Mouse (Mus musculus): ENCODE measurements around the gene Zfp467.

The Zfp467 gene

DNA sequence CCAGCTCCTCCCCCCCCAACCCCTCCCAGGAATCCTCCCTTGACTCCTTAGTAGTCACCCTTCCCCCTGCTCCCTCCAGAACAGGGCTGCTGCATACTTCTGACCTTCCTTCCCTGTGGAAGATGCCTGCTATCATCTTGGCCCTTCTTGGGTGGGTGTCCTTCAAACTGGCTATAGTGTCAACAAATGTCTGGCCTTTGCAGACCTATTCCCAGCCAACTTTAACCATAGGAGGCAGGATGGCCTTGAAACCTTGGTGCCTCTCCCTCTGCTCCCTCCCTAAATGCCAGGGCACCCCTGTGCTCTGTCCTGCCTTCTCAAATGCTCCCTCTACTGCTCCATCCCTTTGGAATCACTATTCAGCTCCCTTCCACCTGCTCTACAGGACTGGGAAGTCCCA lies 6.0 kb downstream of the Zfp467 start:
- DNase-seq = no peak

DNA sequence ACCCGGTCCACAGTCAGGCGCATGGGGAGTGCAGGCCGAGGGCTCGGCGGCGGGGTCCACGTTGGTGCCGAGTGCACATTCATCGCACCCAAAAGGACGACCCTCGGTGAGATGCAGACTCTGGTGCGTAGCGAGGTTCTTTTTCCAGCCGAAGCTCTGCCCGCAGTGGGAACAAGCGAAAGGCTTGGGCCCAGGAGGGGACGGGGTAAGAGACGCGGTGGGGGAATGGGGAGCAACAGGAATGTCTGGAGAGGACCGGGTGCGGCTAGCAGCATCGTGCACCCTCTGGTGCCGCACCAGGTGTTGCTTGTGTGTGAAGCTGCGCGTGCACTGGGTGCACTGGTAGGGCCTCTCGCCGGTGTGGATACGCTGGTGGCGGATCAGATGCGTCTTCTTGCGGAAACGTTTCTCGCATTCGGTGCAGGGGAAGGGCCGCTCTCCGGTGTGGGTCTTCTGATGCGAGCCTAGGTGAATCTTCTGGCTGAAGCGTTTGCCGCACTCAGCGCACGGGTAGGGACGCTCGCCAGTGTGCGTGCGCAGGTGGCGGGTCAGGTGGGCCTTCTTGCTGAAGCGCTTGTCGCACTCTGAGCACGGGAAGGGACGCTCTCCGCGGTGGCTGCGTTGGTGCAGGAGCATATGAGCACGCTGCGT lies 7.0 kb downstream of the Zfp467 start:
- DNase-seq = no peak

DNA sequence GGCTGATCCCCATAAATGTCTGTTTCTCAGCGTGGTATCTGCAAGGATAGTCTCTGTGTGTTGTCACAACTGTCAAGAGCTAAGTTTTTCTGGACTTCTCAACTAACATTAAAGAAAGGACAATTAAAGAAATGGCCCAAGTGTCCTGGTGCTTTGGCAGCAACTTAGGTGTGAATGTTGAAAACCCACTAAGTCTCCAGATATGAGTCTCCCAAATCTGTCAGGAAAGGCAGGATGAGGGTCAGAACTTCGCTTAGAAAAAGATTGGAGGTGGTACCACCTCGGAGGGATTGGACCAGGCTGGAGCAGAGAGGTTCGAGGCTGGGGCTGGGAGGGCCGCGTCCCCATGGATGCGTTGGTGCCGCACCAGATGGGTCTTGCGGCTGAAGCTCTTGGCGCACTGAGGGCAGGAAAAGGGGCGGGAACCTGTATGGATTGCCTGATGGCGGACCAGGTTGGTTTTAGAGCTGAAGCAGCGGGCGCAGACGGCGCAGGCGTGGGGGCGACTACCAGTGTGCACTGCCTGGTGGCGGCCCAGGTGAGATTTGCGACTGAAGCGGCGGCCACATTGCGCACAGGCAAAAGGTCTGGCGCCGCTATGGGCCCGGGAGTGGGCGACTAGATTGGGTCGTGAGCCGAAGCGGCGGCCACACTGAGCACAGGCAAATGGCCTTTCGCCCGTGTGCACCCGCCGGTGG lies 7.8 kb downstream of the Zfp467 start:
- no peak for DNase-seq

DNA sequence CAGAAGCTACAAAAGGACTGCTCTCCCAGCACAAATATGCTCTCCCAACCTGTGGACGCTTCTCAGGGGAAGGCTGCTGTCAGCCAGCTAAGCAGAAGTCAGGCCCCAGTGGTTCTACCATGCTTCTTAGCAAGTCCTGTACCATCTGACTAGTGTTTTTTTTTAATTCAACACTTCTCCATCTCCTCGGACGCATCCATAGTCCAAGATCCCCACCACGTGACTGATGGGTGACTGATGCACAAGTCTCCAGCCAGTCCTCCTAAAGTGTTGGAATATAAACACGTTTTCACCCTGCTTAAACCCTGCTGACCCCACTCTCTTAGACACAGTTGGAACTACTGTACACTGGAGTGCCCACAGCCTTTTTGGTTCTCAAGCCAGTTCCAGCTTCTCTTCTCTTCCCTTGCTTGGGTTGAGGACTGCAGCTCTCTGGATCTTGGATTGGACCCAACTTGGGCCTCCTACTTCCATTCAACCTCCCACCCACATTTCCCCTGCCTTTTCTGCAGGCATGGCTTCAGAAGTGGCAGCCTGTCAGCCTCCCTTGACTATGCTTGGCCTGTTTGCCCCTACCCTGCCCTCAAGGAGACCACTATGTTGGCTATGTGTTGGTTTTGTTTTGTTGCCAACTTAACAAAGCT lies 9.8 kb downstream of the Zfp467 start:
- DNase-seq = no peak

DNA sequence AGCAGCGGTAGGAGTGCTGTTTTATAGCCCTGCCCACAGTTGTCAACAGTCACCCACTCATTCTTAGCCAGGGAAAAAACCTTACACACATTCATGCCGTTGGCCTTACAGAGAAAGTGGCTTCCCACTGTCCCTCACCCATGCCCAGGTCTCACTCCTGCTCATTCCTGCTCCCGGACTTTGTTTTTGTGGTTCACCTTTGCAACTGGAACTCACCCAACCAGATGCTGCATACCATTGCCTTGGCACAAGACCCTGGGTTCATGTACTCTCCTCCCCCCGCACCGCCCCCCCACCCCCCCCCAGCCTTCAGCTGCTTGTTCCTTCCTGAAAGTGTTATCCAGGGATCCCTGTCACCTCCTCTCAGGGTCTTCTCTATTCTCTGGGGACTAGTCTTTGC lies 10.5 kb downstream of the Zfp467 start:
- DNase-seq = no peak

DNA sequence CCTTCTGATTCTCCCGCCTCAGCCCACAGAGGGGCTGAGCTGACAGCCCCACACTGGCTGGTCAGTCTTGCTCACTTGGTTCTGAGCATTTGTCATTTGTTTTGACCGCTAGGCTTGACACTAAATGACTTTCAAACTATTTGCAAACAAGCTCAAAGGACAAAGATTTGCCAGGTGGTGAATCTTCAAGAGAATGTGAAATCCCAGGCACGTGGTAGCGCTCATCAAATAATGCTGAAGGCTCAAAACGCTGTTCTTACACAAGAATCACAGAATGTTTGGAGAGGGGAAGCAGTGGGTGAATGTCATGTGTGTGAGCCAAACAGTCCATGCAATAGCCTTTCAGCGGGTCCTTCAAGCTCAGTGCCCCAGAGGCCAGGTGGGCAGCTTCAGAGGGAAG lies 11.0 kb downstream of the Zfp467 start:
- DNase-seq = no peak

GRCm38 (mm10) chr6:48432893-48433816 lies 12.5 kb downstream of the Zfp467 start:
- peak; percentile 56 for DNase-seq

GRCm38 (mm10) chr6:48430748-48431147 lies 14.9 kb downstream of the Zfp467 start:
- DNase-seq = no peak

DNA sequence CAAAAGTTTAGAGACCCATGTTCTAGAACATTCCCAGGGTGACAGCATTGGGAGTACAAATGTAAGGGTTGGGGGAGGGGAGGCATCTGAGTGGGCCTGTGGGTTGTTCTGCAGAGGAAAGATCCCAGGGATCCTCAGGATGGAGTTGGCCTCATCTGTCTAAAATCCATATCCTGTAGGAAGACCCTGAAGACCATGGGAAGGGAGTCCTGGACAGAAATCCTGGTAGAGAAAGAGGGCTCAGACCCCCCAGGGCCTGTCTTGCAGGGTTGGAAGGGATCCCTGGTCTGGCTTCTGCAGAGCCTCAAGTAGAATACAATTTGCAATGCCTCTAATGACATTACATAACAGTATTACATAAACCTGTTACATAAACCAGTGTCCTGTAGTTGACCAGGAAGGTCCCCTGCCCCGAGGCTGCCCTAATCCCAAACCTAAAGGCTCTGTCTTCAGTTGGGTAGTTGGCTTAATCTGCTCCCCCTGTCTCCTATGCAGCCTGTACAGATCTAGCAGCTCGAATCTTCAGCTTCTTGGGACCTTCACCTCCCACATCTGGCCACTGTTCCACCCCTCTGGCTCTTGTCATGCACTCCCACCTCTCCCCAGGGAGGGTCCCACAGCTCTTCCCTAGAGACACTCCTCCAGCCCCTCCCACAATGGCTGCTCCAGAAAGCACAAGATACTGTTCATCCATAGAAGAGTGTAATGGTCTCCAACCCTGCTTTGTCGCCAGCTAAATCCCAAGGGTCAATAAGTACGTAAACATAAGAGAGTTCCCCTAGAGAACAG lies 16.7 kb downstream of the Zfp467 start:
- DNase-seq = no peak

GRCm38 (mm10) chr6:48426956-48427355 lies 18.7 kb downstream of the Zfp467 start:
- DNase-seq = no peak

- no peak for DNase-seq
These were observed 21.6 kb downstream of the Zfp467 start for GRCm38 (mm10) chr6:48424074-48424473.

DNA sequence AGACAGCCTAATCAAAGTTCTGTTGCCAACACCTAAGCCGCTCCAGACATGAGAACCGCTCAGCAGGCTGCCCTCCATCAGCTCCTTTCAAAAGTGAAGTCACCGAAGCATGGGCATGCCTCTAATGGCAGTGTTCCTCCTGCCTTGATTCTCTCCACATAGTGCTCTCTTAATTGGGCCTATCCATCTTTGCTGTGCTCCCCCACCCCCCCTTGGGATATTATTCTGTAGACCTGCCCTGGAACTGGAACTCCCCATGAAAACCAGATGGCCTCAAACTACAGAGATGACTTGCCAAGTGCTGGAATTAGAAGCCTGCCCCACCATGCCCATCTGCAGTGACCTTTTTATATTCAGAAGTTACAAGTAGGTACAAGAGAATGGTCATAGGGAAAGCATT lies 22.3 kb downstream of the Zfp467 start:
- no peak for DNase-seq

- DNase-seq = no peak
These were observed 25.0 kb downstream of the Zfp467 start for GRCm38 (mm10) chr6:48420647-48421046.

DNA sequence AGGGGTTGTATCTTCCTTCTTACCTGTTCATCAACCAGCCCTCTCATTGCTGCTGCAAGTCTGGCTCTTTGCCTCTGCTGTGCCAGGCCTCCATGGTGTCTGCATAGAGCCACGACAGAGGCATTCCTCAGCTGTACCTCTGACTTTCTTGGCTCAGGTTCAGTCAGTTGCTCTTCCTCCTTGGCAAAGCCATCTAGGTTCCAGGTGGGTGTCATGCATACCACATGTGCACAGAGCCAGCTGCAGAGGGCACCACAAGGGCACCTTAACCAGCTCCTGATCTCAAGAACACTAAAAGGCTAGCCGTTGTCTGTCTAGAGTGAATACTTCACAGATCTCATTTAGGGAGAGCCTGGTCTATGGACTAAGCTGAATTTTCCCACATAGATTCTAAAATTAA lies 29.1 kb downstream of the Zfp467 start:
- no peak for DNase-seq

GRCm38 (mm10) chr6:48415636-48416035 lies 30.0 kb downstream of the Zfp467 start:
- DNase-seq = no peak

- no peak for DNase-seq
These were observed 30.7 kb downstream of the Zfp467 start for GRCm38 (mm10) chr6:48414886-48415285.

- DNase-seq = no peak
These were observed 32.5 kb downstream of the Zfp467 start for GRCm38 (mm10) chr6:48413081-48413480.

DNA sequence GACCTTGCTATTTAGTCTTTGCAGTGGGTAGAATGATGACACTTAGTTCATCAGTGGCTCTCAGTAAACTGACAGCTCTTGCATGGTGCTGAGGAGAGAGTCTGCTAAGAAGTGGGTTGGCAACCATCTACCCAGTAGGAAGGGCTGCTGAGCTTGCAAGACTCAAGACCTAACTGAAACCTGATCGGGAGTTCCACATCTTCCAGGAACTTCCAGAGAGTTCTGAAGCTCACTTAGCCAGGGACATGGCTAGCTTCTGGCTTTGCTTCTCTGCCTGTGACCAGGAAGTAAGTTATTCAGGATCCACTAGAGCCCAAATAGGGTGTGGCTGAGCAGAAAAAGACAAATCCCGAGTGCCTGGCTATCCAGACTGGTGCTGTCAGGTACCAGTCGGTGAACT lies 33.0 kb downstream of the Zfp467 start:
- DNase-seq = no peak

GRCm38 (mm10) chr6:48412147-48412546 lies 33.5 kb downstream of the Zfp467 start:
- DNase-seq = no peak

DNA sequence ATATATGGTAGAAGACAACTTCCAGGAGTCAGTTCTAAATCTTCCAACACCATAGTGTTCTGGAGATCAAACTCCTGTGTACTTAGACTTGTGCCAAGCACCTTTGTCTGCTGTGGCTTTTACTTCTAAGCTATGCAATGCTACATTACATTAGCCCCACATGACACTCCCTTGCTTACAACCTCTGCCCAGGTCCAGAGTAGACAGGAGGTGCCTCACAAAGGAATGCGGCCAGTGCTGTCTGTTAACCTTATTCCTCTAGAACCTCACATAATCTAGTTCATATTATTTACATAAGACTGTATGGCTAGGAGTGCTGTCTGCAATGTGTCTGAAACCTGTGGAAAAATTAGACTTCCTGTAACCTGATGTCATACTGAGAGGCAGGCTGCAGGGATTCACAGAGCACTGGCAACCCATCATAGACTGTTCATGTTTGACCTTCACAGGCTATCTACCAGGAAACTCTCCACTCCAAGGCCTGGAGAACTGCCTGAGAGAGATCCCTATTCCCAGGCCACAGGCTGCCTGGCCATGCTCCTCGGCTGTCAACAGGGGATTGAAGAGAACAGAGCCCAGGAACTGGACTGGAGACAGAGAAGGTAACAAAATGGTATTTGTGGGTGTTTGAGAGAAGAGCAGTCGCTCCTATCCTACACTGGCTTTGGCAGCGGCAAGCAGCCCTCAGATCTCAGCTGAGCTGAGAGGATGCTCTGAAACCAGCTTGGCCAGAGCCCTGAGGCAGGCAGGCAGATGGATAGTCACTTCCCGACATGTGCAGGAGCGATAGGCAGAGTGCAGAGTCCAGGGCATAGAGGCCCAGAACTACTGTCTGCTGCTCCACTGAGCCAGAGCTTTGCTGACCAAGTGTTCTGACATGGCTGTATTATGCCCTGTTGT lies 34.2 kb downstream of the Zfp467 start:
- no peak for DNase-seq

DNA sequence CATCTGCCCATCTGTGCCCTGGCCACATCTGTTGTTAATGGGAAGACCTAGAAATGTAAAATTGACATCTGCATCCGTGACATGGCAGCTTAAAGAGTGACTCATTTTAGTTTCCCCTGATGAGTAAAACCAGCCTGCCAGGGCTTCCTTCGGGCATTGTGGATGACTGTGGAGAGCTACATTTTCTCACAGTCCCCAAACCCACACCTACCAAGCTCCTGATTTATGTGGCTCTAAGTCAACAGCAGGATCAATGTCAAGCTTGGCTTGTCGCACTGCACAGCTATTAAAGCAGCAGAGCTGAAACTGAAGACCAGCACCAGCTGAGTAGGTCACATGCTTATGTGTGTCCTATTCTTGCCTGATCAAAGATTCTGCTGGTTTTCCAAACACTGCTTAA lies 35.1 kb downstream of the Zfp467 start:
- no peak for DNase-seq

Data from layer of hippocampus, adult 9-11 months (tissue).